Mouse (Mus musculus): ENCODE measurements around the gene Pnpla6. TPM values are rescaled to one million over a fixed set of nuclear protein-coding genes. Genes with fewer than 3 reads are reported as not detected.

The Pnpla6 gene
- total and polyA plus RNA-seq, 2 experiments from 2014 or later: 26.3 to 56.4 TPM

GRCm38 (mm10) chr8:3530816-3531215 is 15.6 kb downstream of the Pnpla6 start:
- ATAC-seq (no peak), DNase-seq (no peak)
- 86% methylated on average over 5 of the region's 5 CpGs for WGBS
- no peaks in the 10 kb centered on the region for H3K27me3 ChIP-seq (ENCODE audit: insufficient read depth, low read length)
- peaks cover 42% of the 10 kb centered on the region for H3K36me3 ChIP-seq (ENCODE audit: insufficient read depth)
- no peaks in the 10 kb centered on the region for H3K4me1 ChIP-seq (ENCODE audit: insufficient read depth)
- H3K4me2 ChIP-seq (ENCODE audit: low read depth): no peak overlapping the region
- no peak overlapping the region for H3K9ac ChIP-seq
- H3K27ac ChIP-seq (ENCODE audit: low read depth, low read length): no peak overlapping the region
- no peak for TF ChIP-seq CTCF (IDR thresholded peaks at IDR 0.05; ENCODE audit: low read depth)
- no peak overlapping the region for H3K4me3 ChIP-seq (ENCODE audit: low read depth, low read length)
- no peaks in the 10 kb centered on the region for H3K9me3 ChIP-seq (ENCODE audit: low read length)

GRCm38 (mm10) chr8:3531936-3532335 is 16.8 kb downstream of the Pnpla6 start:
- no peak for ATAC-seq
- H3K27ac ChIP-seq (ENCODE audit: low read depth, low read length): no peak overlapping the region
- no peak for TF ChIP-seq CTCF (IDR thresholded peaks at IDR 0.05; ENCODE audit: low read depth)
- H3K27me3 ChIP-seq (ENCODE audit: insufficient read depth, low read length): no peaks in the 10 kb centered on the region
- H3K36me3 ChIP-seq (ENCODE audit: insufficient read depth): peaks cover 39% of the 10 kb centered on the region
- H3K4me1 ChIP-seq (ENCODE audit: insufficient read depth): no peaks in the 10 kb centered on the region
- H3K9ac ChIP-seq: no peak overlapping the region
- H3K4me2 ChIP-seq (ENCODE audit: low read depth): no peak overlapping the region
- no peak overlapping the region for H3K4me3 ChIP-seq (ENCODE audit: low read depth, low read length)
- H3K9me3 ChIP-seq (ENCODE audit: low read length): no peaks in the 10 kb centered on the region
- 97% methylated on average over 18 of the region's 18 CpGs for WGBS
- DNase-seq: no peak

- Histone ChIP-seq H3K36me3 (ENCODE audit: insufficient read depth) (peaks cover 74% of the 10 kb centered on the region), H3K4me1 (ENCODE audit: insufficient read depth) (no peaks in the 10 kb centered on the region), H3K9me3 (ENCODE audit: low read length) (no peaks in the 10 kb centered on the region), H3K27me3 (ENCODE audit: insufficient read depth, low read length) (no peaks in the 10 kb centered on the region), H3K27ac (ENCODE audit: low read depth, low read length) (no peak overlapping the region), H3K9ac (no peak overlapping the region), H3K4me3 (ENCODE audit: low read depth, low read length) (no peak overlapping the region), H3K4me2 (ENCODE audit: low read depth) (no peak overlapping the region)
- 66% methylated on average over 15 of the region's 15 CpGs for WGBS
- no peak for DNase-seq
- no peak for TF ChIP-seq CTCF (IDR thresholded peaks at IDR 0.05; ENCODE audit: low read depth)
- no peak for ATAC-seq
Measured at GRCm38 (mm10) chr8:3536053-3536841, 21.1 kb downstream of the Pnpla6 start.

GRCm38 (mm10) chr8:3536940-3537339 is 21.8 kb downstream of the Pnpla6 start:
- no peak overlapping the region for H3K4me2 ChIP-seq (ENCODE audit: low read depth)
- 95% methylated on average over 9 of the region's 9 CpGs for WGBS
- no peak for DNase-seq
- no peaks in the 10 kb centered on the region for H3K27me3 ChIP-seq (ENCODE audit: insufficient read depth, low read length)
- no peak for TF ChIP-seq CTCF (IDR thresholded peaks at IDR 0.05; ENCODE audit: low read depth)
- H3K27ac ChIP-seq (ENCODE audit: low read depth, low read length): no peak overlapping the region
- H3K4me1 ChIP-seq (ENCODE audit: insufficient read depth): no peaks in the 10 kb centered on the region
- no peak overlapping the region for H3K4me3 ChIP-seq (ENCODE audit: low read depth, low read length)
- H3K9ac ChIP-seq: no peak overlapping the region
- no peak for ATAC-seq
- H3K9me3 ChIP-seq (ENCODE audit: low read length): no peaks in the 10 kb centered on the region
- peaks cover 72% of the 10 kb centered on the region for H3K36me3 ChIP-seq (ENCODE audit: insufficient read depth)

- ATAC-seq (no peak), DNase-seq (no peak)
- H3K27ac ChIP-seq (ENCODE audit: low read depth, low read length): no peak overlapping the region
- H3K36me3 ChIP-seq (ENCODE audit: insufficient read depth): peaks cover 67% of the 10 kb centered on the region
- H3K9ac ChIP-seq: no peak overlapping the region
- no peaks in the 10 kb centered on the region for H3K9me3 ChIP-seq (ENCODE audit: low read length)
- H3K4me2 ChIP-seq (ENCODE audit: low read depth): no peak overlapping the region
- no peaks in the 10 kb centered on the region for H3K4me1 ChIP-seq (ENCODE audit: insufficient read depth)
- no peak overlapping the region for H3K4me3 ChIP-seq (ENCODE audit: low read depth, low read length)
- WGBS: 95% methylated on average over 26 of the region's 26 CpGs
- TF ChIP-seq CTCF (IDR thresholded peaks at IDR 0.05; ENCODE audit: low read depth): no peak
- H3K27me3 ChIP-seq (ENCODE audit: insufficient read depth, low read length): no peaks in the 10 kb centered on the region
Measured at GRCm38 (mm10) chr8:3537666-3538065, 22.5 kb downstream of the Pnpla6 start.

- ATAC-seq: no peak
- WGBS: 83% methylated on average over 7 of the region's 7 CpGs
Measured at GRCm38 (mm10) chr8:3539146-3539545, 24.0 kb downstream of the Pnpla6 start.

GRCm38 (mm10) chr8:3540076-3540475 is 24.9 kb downstream of the Pnpla6 start:
- Histone ChIP-seq H3K9me3 (ENCODE audit: low read length) (no peaks in the 10 kb centered on the region), H3K4me2 (ENCODE audit: low read depth) (no peak overlapping the region), H3K27ac (ENCODE audit: low read depth, low read length) (no peak overlapping the region), H3K4me1 (ENCODE audit: insufficient read depth) (no peaks in the 10 kb centered on the region), H3K9ac (no peak overlapping the region), H3K27me3 (ENCODE audit: insufficient read depth, low read length) (no peaks in the 10 kb centered on the region), H3K4me3 (ENCODE audit: low read depth, low read length) (no peak overlapping the region), H3K36me3 (ENCODE audit: insufficient read depth) (peaks cover 82% of the 10 kb centered on the region)
- TF ChIP-seq CTCF (IDR thresholded peaks at IDR 0.05; ENCODE audit: low read depth): no peak
- ATAC-seq (no peak), DNase-seq (no peak)
- WGBS: 94% methylated on average over 4 of the region's 4 CpGs

More at GRCm38 (mm10) chr8:3539146-3539545, 24.0 kb downstream of the Pnpla6 start:
- Histone ChIP-seq H3K4me1 (ENCODE audit: insufficient read depth) (no peaks in the 10 kb centered on the region), H3K27me3 (ENCODE audit: insufficient read depth, low read length) (no peaks in the 10 kb centered on the region), H3K9me3 (ENCODE audit: low read length) (no peaks in the 10 kb centered on the region), H3K36me3 (ENCODE audit: insufficient read depth) (peaks cover 77% of the 10 kb centered on the region), H3K4me3 (ENCODE audit: low read depth, low read length) (no peak overlapping the region), H3K27ac (ENCODE audit: low read depth, low read length) (no peak overlapping the region), H3K4me2 (ENCODE audit: low read depth) (no peak overlapping the region), H3K9ac (no peak overlapping the region)
- TF ChIP-seq CTCF (IDR thresholded peaks at IDR 0.05; ENCODE audit: low read depth): no peak
- no peak for DNase-seq
